Mouse (Mus musculus) liver, embryonic 14.5 days (tissue): ENCODE measurements around the gene Olfr651.

Experiments
- CTCF ChIP-seq: IDR thresholded peaks from 2 replicates; pipeline ENCODE4 v1.5.1; 2016; ENCODE audit warnings: antibody characterized with exemption, low read depth, control low read depth
- EP300 ChIP-seq: IDR thresholded peaks from 2 replicates; pipeline ENCODE4 v1.6.1; 2016; ENCODE audit warnings: antibody characterized with exemption, low read depth

- TF ChIP-seq CTCF (no peak), EP300 (no peak)
Measured at GRCm38 (mm10) chr7:104601679-104602078, 51.7 kb downstream of the Olfr651 start, which contains the start of gene Olfr655.
